Mouse (Mus musculus) liver, adult 2 months (tissue): ENCODE measurements around the gene Tmem123.

Source experiments
- CTCF ChIP-seq: fragments of 200-500 bp; IDR thresholded peaks from 2 replicates; pipeline ENCODE4 v1.5.1; 2011; ENCODE audit warnings: low read depth, low read length, control low read depth
- POLR2A ChIP-seq: fragments of 200-500 bp; IDR thresholded peaks from 2 replicates; pipeline ENCODE4 v1.6.1; 2011; ENCODE audit warnings: low read length, control low read depth; ENCODE audit not compliant: insufficient read depth; ENCODE audit errors: extremely low read depth

GRCm38 (mm10) chr9:7761906-7762455, 1.9 kb upstream of the Tmem123 start:
- no peak for TF ChIP-seq CTCF
- no peak for TF ChIP-seq POLR2A
